Mouse (Mus musculus) c-Kit-negative CD71-positive TER-119-positive erythroid progenitor cells, embryonic 14.5 days (primary cell): ENCODE data around the gene Doc2g.

Source experiments
- DNase-seq: peaks from one replicate; pipeline ENCODE4 v3.0.0-alpha.2; 2013; ENCODE audit warnings: low read depth, low spot score

The Doc2g gene

DNA sequence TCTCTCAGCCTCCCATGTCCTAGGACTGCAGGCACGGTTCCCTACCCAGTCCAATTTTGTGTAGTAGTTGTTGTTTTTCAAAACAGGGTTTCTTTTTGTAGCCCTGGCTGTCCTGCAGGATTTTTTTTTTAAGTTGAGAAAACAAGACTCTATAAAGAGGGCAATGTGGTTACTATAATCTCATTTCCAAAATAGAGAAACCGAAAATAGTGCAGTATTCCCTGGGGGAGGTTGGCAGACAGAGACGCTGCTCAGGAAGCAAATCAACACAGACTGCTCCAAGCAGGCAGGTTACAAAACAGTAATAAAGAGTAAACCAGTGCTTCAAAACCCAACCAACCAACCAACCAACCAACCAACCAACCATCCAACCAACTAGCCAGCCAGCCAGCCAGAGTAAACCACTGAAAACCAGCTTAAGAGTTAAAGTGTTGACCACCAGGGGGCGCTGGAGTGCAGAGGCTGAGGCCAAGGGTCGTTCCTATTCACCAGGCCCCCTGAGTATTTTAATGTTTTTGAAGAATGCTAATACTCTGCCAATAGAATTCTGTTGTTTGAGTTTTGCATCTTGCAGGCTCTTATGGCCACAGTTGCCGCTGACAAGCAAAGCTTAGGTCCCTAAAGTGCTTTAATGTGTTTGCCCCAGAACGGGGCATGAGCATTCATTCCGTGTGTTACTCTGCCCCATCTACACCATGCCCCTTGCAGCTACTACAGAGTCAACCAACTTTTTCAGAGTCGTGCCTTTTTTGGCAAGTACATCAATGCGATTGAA is 48.8 kb downstream of the Doc2g start:
- DNase-seq: no peak

DNA sequence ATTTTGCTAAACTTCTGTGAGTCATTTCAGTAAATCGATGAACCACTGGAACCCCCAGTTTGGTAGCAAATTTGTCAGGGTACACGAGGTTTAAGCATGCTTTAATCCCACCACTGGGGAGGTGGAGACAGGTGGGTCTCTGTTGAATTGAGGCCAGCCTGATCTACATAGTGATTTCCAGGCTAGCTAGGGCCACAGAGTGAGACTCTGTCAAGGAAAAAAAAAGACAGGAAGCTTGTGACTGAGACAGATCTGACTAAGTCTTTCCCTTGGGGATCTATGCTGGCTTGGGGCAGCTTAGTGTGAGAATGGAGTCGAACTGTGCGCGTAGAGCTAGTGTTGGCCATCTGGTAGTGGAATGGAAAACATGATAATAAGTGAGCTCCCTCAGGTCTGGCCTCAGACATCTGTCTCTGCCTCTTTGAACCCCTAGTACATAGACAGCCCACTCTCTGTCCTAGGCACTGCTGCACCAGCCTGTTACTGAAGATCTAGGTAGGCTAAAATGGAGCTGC is 49.5 kb downstream of the Doc2g start:
- no peak for DNase-seq

DNA sequence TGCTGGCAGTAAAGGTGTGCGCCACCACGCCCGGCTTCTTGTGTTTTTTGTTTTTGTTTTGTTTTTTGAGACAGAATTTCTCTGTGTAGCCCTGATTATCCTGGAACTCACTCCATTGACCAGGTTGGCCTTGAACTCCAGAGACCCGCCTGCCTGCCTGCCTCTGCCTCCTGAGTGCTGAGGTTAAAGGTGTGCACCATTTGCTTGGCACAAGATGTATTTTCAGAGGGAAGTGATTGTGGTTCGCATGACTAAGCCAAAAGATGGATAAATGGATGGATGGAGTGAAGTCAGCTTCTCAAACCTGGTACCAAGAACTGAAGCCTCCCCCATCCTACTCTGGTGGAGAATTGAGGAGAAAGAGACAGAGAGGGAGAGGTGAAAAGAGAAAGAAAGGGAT is 51.5 kb downstream of the Doc2g start:
- DNase-seq: no peak

DNA sequence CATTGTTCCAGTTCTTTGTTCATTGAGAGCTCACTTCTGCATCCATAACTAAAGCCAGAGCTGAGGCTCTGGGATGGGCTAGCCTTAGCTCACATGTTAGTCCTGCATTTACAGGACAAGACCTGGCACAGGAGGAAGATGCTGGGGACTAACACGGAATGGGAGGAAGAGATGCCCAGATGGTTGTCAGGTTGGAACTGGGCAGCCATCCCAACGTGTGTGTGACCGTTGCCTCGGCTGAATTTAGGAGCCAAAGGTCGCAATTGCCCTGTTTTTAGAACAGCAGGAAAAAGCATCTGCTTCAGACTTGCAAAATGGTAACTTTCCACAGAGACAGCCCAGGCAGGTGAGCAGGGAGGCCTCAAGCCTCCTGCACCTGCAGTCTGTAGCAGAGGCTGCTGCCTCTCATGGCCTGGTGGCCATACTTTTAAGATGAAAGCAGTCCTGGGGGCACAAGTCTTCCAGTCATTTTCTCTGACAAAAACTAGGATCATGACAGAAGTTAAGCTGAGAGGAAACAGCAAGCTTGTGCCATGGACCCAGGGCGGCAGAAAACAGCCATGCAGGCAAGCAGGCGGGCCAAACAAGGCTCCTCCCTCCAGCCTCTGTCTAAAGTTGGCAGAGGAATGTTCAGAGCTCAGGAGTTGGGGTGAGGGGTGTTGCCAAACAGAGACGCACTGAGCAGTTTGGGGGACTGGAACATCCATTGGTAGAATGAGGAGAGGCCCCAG is 52.3 kb downstream of the Doc2g start:
- DNase-seq: no peak

DNA sequence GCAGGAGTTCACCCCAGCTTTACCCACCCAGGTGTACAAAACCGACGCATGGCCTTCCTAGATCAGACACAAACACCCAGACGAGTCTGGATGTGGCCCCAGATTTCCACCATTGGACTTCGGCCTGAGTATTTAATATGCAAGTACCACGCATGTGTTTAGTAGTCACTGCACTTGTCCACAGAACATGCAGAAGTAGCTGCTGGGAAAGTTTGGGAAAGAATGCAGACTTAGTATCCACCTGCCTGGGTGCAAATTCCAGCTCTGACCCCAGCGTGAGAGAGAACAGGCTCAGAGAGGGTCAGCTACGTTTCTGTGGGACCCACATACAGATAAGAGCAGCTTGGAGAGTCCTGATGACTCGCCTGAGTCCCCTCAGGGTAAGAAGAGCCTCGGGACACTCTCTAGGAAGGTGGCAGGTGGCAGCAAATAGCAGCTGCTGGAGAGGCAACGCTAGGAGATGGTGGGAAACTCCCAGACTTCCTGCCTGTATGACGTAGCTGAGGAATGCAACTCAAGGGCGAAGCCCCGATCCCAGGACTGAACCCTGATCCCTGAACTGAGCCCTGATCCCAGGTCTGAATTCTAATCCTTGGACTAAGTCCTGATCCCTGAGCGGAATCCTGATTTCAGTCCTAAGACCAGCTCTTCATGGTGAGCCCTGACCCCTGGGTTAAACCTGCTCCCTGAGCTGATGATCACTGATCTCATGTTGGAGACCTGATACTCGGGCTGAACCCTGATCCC is 53.0 kb downstream of the Doc2g start:
- no peak for DNase-seq
